Mouse (Mus musculus) ZHBTc4 (cell line): Measurements from ENCODE around the gene Mobp.
A peak's percentile ranks its signal among the peaks of the same experiment; 100 is the strongest.
"Not testable (repeated sequence)": the region's sequence is repeated elsewhere in the genome, so short reads cannot be mapped to it uniquely, and the experiment has no call there.

Experiments used
- DNase-seq: peaks from one replicate; pipeline ENCODE4 v3.0.0-alpha.2; 2011; ENCODE audit warnings: low read depth, low spot score

Gene Mobp

DNA sequence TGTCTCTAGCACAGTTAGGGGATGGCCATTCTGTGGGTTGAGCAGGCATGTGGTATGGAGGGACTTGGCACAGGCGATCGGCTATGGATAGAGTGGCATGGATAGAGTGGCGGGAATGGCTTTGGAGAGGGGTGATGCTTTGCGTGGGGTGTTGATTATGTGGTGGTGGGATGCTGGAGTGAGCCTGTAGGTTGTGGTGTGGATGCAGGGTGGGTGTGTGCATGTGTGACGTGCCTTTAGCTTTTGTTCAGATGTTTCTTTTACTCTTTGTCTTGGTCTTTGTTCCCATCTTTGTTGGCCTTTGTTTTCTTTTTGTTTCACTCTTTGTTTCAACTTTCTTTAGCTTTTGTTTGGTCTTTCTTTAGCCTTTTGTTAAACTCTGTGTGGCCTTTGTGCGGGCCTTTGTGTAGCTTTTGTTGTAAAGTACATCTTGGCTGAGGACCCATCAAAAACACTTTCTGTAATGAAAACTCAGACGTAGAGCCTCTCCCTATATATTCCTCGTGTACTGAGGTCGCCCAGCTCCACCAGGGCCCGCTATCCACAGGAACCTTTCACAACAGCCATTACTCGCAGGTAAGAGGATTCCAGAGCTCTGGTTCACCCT is at the start of gene Mobp:
Gene Mobp, plus strand, starts transcription at position 486 of the 607 bp plus-strand sequence.
- DNase-seq: peak; percentile 94

DNA sequence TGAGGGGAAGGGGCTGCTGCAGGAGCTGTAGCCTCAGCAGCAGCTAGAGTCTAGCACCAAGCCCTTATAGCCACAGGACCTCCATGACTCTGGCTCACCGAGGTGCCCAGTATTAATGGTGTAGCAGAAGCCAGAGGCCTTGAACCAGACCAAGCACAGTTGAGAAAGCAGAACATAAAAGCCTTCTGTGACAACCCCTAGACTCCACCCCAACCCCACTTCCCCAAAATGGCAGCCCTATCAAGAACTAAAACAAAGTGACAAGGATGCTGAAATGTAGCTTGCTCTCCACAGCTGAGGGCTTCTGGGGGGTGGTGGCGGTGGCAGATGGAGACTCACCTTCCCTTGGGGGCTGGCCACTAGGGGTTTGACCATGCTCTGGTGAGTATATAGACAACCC is 48.3 kb upstream of the Mobp start:
- DNase-seq: no peak

DNA sequence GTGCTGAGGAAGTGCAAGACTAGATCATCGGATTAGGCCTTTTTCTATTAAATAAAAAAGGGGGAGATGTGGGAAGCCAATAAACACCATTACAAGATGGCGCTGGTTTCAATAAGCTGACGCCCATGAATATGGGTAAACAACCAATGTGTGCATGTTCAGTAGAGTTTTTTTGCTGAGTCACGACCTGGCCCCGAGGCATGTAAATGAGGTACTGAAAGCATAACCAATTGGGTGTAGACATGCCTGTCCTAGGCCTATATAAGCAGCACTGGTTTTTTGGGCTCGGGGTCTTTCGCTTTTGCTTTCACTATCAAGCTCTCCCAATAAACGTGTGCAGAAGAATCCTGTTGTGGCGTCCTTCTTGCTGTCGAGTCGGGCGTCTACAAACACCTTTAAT is 40.6 kb upstream of the Mobp start:
- DNase-seq: not testable (repeated sequence)

DNA sequence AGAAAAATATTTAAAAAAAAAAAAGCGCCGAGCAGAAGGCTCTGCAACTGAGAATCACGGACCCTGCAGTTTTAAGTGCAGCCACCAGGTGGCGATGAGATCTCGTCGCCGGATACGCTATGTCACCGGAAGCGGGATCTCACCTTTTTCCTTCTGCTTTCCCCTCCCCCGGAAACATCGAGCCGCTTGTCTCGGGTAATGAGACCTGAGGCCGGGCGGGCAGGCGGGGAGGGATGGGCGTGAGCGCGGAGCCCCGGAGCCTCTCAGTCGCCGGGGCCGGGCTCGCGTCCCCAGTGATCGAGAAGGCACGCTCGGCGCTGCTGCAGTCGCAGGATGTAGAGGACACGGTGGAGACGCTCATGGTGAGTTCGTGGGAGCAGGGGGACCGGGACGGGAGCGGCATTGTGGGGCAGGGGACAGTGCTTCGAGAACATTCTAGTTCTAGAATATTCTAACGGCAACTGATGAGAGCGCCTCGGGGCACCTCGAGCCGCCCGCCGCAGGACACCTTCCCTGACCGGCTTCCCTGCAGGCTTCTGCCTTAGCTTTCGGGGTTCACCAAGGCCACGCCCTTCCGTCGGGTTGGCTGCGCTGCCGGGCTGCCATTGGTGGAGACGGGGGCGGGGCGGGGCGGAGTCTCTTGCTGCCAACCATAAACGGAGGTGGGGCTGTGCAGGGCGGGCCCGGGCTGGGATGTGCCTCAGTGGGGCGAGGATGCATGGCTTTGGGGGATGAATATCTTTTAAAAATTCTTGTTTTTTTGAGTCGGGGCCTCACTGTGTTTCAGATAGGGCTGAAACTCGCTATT is 39.1 kb upstream of the Mobp start, which contains the start of gene Slc25a38:
Gene Slc25a38, plus strand, starts transcription at position 164 of the 808 bp plus-strand sequence.
- peak; percentile 97 for DNase-seq

DNA sequence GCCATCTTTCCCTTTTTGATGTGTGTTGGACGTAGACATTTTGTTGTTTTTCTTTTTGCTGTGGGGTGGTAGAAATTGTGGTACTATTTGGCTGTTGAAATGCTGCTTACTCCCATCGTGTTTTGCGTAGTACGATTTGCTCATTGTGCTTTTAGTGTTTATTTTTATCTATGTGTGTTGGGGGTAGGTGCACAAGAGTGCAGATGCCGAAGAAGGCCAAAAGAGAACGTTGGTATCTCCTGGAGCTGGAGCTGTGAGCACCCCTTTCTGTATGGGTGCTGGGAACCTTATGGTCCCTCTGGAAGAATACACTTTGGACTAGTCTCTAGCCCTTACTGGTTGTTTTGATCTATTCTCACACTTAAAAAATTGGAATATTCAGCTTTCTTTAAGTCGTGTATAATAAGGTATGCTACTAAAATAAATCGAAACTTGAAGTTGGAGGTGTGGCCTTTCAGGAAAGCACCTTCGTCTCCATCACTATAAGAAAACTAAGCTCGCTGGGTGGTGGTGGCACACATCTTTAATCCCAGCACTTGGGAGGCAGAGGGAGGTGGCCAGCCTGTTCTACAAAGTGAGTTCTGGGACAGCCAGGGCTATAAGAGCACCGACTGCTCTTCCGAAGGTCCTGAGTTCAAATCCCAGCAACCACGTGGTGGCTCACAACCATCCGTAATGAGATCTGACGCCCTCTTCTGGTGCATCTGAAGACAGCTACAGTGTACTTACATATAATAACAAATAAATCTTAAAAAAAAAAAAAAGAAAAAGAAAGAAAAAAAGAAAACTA is 38.2 kb upstream of the Mobp start:
- no peak for DNase-seq

DNA sequence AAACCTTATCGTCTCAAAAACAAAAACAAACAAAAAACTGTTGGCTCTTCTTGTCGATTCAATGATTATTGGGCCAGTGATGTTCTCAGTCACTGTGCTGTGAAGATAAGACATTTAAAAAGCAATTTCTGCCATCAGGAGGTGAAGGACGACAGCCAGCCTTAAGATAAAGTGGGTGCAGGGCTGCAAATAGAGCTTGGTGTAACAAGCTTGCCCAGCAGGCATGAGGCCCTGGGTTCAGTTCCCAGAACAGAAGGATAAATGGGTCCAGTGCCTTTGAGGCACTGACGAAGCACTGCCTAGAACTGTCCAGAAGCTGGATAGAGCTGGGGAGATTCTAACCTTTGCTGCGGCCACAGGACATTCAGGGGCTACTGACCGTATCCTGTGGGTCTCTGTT is 37.0 kb upstream of the Mobp start:
- DNase-seq: no peak

DNA sequence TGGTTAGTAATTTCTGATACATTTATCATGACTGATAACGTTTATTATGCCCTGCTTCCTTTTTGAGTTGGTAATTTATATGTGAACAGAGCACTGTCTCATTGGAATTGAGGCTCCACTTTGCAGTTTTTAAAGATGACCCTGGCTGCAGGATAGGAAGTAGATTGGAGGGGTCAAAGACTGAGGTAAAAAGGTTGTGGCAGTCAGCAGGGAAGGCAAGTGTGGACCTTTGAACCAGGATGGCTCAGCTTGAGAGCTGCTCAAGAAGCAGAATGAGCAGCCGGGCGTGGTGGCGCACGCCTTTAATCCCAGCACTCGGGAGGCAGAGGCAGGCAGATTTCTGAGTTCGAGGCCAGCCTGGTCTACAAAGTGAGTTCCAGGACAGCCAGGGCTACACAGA is 36.1 kb upstream of the Mobp start:
- no peak for DNase-seq

DNA sequence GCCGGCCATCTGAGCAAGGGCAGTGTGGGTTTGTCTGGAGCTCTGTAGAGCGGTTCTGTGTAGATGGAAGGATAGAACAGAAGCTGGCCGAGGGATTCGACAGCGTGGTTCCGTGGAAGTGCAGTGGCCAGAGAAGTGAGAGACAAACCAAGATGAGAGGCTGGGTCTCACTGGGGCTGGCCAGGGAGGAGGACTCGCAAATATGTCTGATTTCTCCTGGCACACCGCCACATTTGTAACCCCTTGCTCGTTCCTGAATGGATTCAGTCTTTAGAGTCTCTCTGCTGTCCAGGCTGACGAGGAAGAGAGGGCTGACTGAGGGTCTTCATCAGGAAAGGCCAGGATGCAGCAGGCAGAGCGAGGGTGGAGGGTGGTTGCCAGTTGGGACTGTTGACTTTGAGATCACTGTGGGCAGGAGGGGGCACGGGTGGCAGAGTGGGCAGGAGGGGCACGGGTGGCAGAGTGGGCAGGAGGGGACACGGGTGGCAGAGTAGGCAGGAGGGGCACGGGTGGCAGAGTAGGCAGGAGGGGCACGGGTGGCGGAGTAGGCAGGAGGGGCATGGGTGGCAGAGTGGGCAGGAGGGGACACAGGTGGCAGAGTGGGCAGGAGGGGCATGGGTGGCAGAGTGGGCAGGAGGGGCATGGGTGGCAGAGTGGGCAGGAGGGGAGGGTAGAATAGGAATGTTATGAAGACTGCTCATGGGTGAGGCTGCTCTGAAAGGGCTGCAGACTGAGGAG is 35.3 kb upstream of the Mobp start:
- no peak for DNase-seq

DNA sequence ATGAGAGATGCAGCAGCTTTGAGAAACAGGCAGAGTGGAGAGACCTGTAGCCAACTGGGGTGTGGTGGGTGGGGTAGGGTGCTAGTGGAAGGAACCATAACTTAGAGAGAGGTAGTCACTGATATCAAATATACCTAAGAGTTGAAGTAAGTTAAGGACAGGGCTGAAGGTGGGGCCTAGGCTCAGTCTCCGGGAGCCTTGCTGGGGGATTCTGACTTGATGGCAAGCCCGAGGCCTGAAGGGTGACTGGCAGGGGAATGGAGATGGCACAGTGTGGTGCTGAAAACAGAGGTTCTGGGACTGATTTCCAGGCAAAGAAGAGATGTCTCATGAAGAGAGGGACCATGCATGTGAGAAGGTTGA is 34.7 kb upstream of the Mobp start:
- no peak for DNase-seq

DNA sequence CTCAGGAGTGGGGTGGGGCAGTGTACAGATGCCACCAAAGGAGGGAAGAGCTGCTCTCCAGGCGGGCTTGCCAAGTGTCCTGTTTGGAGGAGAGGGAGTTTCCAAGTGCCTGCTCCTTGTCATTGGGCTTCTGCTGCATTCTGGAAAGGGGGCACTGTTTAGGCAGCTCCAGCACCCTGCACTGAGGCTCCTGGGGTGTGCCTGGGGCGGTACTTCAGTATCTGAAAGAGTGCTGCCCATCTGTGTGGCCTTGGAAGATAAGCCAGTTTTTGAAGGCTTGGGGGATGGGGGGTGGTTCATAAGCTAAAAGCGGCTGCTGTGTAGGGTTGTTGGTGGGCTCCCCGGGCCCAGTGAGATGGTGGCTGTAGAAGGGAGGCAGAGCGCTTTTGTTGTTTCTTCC is 33.9 kb upstream of the Mobp start:
- DNase-seq: no peak

DNA sequence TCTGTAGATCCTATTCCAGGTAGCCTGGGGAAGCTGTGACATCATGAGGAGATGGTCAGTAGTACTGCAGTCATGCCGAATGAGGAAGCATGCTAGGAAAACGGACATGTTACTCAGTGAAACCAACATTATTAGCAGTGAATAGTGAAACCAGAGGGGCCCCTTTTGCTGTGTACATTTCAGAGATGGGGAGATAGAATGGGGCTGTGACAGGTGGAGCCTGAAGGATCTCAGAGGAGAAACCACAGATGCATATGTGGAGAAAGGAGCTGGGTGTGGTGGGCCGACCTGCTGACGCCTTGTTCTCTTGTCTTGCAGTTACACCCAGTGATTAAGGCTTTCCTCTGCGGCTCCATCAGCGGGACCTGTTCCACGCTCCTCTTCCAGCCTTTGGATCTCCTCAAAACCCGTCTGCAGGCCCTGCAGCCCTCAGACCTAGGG is 33.3 kb upstream of the Mobp start:
- peak; percentile 41 for DNase-seq

DNA sequence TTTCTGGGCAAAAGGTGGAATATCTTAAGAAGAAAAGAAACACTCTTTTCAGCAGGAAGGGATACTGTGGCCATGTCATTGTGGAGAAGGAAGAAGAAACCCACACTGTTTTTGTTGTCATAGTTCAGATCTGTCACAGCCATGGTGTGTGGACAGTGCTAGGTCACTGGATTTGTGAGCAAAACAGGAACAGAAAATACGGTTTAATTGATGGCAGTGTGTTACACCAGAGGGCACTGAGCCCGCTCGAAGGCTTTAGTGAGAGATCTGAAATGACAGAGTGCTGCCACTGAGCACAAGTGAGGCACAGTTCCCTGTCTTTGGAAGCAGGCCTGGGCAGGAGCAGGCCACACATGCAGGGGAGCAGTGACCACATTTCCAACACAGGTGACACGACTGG is 31.3 kb upstream of the Mobp start:
- no peak for DNase-seq

DNA sequence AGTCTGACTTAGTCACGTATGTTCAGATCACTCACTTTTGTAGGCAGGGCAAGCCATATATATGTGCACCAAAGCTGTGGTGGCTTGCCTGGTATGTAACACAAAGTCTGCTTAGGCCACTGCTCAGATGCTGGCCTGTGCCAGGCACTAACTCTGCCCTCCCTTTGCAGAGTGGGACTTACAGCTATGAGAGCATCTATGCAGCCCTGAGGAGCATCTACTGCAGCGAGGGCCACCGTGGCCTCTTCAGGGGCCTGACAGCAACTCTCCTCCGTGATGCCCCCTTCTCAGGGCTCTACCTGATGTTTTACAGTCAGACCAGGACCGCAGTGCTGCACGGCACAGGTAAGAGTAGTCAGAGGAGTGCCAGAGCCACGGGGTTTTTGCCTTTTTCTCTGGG is 29.0 kb upstream of the Mobp start:
- DNase-seq: no peak

DNA sequence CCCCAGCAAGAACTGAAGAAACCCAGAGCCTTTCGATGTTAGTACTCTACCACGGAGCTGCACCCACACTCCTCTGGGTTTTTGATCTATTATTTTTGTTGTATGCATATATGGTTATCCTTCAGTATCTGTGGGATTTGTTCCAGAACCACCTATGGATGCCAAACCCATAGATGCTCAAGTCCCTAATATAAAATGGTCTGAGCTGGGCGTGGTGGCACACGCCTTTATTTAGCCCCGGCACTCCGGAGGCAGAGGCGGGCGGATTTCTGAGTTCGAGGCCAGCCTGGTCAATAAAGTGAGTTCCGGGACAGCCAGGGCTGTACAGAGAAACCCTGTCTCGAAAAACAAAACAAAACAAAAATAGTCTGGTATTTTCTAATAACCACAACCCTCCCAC is 22.6 kb upstream of the Mobp start:
- DNase-seq: no peak

DNA sequence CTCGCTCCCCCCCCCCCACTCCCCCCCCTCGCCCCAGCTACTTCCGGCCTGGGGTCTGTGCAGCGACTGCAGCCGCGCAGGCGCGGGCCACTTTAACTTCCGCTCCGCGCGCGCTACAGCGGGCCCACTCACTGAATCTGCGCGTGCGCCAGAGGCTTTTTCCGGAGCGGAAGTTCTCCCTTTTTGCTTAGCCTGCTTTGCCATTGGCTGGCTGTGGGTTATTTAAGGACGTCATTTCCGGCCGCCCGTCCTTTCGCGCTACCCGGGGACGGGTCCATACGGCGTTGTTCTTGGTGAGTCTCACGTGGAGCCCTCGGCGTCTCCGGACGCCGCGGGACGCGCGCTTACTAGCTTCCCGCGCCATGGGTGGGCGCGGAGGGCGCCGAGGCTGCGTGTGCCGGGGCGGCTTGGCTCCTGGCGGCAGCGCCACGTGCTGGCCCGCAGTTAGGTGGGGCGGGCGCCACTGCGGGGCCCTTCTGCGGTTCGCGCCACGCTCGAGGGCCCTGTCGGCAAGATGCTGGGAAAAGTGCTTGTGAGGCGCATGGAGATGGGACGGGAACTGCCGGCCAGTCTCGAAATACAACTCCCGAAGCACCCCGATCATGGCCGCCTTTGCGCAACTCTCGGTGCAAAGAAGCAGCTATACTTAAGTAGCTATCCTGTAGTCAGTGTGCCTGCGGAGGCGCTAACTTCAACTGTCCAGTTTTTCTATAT is 21.8 kb upstream of the Mobp start, which contains the start of gene Rpsa:
Gene Rpsa, plus strand, starts transcription at position 152 of the 714 bp plus-strand sequence.
- peak; percentile 99 for DNase-seq

DNA sequence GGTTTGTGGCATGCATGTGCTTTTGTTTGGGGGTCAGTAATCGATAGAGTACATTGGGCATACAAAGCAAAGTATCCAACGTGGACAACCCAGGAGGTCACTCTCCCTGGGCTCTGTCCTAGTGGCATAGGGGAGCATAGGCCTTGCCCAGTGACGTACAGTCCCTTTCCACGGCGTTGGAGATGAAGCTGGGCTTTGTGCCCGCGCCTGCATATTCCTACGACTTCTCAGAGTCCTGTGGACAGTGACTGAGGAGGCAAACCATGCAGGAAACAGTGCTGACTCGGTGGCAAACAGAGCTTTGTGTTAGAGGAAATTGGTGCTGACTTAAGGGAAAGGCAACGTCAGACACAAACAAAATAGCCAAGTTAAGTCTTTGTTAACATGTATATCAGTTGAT is 20.2 kb upstream of the Mobp start:
- DNase-seq: peak; percentile 45

DNA sequence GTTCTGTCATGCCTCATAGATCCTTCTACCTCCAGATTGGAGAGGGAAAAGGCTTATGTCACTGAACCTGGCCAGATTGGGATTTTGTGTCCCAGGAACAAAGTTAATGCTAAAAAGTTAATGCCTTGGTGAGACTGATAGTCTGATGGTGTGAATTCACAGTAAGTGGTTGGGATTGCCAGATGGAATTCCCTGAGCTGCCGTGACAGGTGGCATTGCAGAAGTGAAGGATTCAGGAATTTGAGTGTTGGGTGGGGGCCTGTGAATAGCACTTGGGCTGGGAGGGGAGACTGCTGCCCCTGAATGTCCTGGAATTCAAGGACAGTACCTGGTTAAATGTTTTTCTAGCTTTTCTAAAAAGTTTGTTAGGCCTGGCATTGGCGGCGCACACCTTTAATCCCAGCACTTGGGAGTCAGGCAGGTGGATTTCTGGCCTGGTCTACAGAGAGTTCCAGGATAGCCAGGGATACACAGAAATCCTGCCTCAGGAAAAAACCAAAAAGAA is 17.7 kb upstream of the Mobp start:
- peak; percentile 59 for DNase-seq

DNA sequence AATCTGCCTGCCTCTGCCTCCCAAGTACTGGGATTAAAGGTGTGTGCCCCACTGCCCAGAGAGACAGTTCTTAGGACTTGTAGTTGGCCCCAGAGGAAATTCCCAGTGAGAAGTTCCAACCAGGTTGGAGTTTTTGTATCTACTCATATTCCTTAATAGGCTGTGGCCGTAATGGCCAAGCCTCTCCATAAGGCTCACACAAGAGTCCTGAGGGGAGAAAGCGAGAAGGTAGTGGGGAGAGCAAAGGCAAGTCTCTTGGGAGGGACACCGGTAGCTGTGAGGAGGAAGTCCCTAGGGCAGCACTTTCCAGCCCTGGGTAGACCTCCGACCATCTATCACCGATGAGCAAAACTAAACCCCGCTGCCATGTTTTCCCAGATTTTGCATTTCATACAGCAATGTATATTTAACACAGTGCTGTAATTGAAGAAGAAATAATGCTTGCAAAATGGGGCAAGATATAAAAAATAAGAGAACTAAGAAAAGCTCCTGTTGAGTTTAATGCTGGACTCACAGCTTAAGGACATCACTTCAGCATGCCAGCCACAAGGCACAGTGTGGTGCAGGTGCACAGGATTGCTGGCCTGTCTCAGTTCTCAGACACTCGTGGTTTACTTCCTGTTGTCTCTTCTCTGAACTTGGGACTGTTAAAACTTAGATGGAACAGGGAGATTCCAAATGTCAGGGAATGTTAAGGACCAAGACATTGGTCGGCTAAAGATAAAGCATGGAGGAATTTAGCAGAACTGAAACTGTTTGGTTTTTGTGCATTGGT is 16.3 kb upstream of the Mobp start:
- peak; percentile 60 for DNase-seq

DNA sequence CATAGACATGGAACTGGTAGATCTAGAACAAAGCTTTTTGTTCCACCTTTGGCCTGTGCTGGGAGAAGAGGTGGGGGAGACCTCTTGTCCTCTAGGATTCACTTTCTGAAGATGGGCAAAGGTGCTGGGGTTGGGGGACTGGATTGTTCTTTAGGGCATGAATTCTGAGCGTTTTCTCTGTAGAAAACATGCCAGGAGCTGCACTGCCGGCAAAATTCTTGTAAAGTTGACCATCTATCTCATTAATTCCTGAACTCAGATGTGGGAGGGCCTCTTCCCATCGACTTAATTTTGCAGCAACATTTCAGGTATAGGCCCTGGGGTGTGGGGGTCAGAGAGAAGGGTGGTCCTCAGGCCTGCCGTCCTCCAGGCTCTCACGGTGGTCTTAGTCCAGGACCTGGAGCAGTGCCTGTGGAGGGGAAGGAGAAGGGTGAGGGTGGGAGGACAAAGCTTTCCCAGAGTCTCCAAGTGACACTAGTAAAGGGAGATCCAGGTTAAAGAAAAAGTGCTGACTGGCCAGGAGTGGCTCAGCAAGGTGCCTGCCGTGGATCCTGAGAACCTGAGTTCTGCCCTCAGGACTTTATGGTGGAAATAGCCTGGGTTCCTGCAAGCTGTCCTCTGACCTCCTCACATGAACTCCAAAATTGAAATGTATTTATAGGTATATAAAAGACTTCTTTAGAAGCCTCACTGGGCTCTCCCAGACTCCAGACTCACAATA is 15.6 kb upstream of the Mobp start:
- peak; percentile 55 for DNase-seq
